Mouse (Mus musculus) heart, embryonic 15.5 days (tissue): ENCODE measurements around the gene Lsm3. TPM values are rescaled to one million over a fixed set of nuclear protein-coding genes. Genes with fewer than 3 reads are reported as not detected.

ENCODE experiments used
- ATAC-seq: fragments of 200-750 bp; cut with Nextera tagmentation; replicated peaks from 2 replicates; pipeline ENCODE4 v1.8.0; 2017; ENCODE audit warnings: low read depth, moderate TSS enrichment; ENCODE audit not compliant: insufficient number of reproducible peaks, insufficient read depth, low FRiP score
- H3K27ac ChIP-seq: fragments of 300-500 bp; sonication (generic); 2 replicates; pipeline ENCODE4 v1.5.1; 2015; ENCODE audit warnings: mild to moderate bottlenecking, inconsistent platforms
- H3K27me3 ChIP-seq: fragments of 300-500 bp; sonication (generic); 2 replicates; pipeline ENCODE4 v1.6.1; 2015; ENCODE audit warnings: inconsistent platforms
- H3K36me3 ChIP-seq: fragments of 300-500 bp; sonication (generic); 2 replicates; pipeline ENCODE4 v1.6.1; 2015; ENCODE audit warnings: mild to moderate bottlenecking, inconsistent platforms
- H3K4me1 ChIP-seq: fragments of 300-500 bp; sonication (generic); replicated peaks from 2 replicates; pipeline ENCODE4 v1.6.1; 2015; ENCODE audit warnings: inconsistent platforms
- H3K4me2 ChIP-seq: fragments of 300-500 bp; sonication (generic); 2 replicates; pipeline ENCODE4 v1.6.1; 2015; ENCODE audit warnings: inconsistent platforms, mild to moderate bottlenecking, moderate library complexity
- H3K4me3 ChIP-seq: fragments of 300-500 bp; sonication (generic); 2 replicates; pipeline ENCODE4 v1.5.1; 2015; ENCODE audit warnings: mild to moderate bottlenecking, inconsistent platforms
- H3K9ac ChIP-seq: fragments of 300-500 bp; sonication (generic); 2 replicates; pipeline ENCODE4 v1.6.1; 2015; ENCODE audit warnings: mild to moderate bottlenecking, inconsistent platforms
- H3K9me3 ChIP-seq: fragments of 300-500 bp; sonication (generic); replicated peaks from 2 replicates; pipeline ENCODE4 v1.6.1; 2016; ENCODE audit warnings: inconsistent platforms
- WGBS: fragments of 180-500 bp; shearing (Covaris S2); methylation state at CpG from one replicate; pipeline ENCODE4 v1.1.7; 2015; ENCODE audit warnings: mixed read lengths; 5-methylcytosine and 5-hydroxymethylcytosine counted together
- polyA plus RNA-seq: library from polyadenylated mRNA; unstranded; fragments of >200 nt; fragmentation: Nextera tagmentation; extraction: Ambion mirVana; gene quantifications from 2 replicates; pipeline ENCODE4 v1.2.1, GENCODE M21; 2015

The Lsm3 gene
- polyA plus RNA-seq, 1 experiment from 2014 or later, result 155 TPM

DNA sequence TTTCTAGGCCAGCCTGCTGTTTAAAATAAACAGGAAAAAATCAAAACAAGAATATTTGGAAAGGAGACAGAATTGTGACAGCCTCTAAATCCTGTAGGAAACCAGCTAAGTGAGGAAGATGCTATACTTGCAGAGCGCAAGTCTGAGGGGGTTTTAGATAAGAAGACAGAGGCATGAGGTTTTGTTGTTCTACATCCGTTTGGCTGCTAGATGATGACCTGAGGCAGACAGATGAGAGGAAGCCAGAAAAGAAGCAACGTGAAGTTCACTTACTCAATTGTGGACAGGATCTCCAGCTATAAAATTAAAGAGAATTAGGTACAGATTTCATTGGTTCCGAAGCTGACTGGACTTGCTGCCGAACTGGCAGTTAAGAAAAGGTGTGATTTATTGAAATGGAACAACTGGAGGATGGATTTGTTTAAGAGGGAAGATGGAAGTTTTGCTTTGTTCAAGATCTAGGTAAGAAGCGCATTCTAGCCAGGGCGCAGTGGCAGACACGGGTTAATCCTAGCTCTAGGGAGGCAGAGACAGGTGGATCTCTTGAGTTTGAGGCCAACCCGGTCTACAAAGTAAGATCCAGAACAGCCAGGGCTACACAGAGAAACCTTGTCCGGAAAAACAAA lies 878 bp upstream of the Lsm3 start:
- Histone ChIP-seq H3K4me3 (peak overlapping the region; percentile 91), H3K9me3 (no peaks in the 10 kb centered on the region), H3K27ac (no peak overlapping the region), H3K4me1 (peaks cover 30% of the 10 kb centered on the region), H3K9ac (peak overlapping the region; percentile 81), H3K27me3 (no peaks in the 10 kb centered on the region), H3K36me3 (peaks cover 20% of the 10 kb centered on the region), H3K4me2 (peak overlapping the region; percentile 86)
- 28% methylated on average over 10 of the region's 10 CpGs for WGBS
- ATAC-seq, result no peak

DNA sequence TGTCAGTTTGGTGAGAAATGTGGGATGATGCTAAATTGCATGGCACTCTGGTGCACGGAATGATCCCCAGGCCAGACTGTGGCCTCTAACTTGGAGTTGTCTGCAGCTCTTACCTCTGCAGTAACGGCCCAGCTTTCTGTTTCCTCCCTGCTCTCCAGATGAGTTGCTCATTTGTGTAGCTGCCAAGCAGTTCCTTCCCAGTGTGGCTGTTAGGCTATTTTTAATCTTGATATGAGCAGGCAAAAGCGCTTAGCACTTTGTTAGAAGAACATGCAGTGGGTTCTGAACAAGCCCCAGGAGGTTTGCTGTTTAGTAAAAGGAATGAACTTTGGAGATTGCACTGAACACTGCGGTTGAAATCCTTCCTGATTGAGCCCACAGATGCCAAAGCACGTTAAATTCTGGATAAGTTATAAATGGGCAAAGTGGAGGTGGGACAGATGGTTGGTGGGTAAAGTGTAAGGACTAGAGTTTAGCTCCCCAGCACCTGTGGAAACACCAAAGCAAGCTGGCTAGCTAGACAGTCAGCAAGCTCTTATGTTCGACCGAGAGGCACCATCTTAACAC lies 2.8 kb downstream of the Lsm3 start:
- peaks cover 55% of the 10 kb centered on the region for H3K36me3 ChIP-seq
- 67% methylated on average over 7 of the region's 7 CpGs for WGBS

DNA sequence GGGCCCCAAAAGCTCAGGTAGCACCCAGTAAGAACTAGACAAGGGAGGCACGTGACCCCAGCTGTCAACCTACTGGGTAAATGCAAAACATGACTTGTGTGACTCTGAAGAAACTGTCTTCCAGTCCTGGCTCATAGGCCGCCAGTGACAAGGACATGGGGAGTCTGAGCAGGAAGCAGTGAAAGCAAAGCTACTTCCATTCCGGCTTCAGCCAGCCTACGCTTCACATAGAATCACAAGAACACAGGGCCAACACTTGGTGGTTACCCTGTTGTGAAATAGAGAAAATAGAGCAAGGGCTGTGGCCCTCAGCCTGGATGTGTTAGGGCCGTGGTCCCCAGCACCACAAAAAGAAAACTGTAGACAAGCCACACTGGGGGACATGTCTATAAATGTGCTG lies 7.1 kb downstream of the Lsm3 start:
- Histone ChIP-seq H3K4me2 (no peak overlapping the region), H3K36me3 (peaks cover 54% of the 10 kb centered on the region), H3K4me3 (no peak overlapping the region), H3K27ac (no peak overlapping the region), H3K9me3 (no peaks in the 10 kb centered on the region), H3K27me3 (no peaks in the 10 kb centered on the region), H3K9ac (no peak overlapping the region), H3K4me1 (peaks cover 7% of the 10 kb centered on the region)
- no peak for ATAC-seq
- 88% methylated on average over 5 of the region's 5 CpGs for WGBS

More for the DNA sequence above, 2.8 kb downstream of the Lsm3 start:
- Histone ChIP-seq H3K27ac (peak overlapping the region; percentile 48; the same call in 1 of the 2 replicates), H3K27me3 (no peaks in the 10 kb centered on the region), H3K9ac (peak overlapping the region; percentile 27; the same call in 1 of the 2 replicates), H3K4me3 (no peak overlapping the region), H3K4me2 (no peak overlapping the region), H3K9me3 (no peaks in the 10 kb centered on the region), H3K4me1 (peaks cover 30% of the 10 kb centered on the region)
- no peak for ATAC-seq

DNA sequence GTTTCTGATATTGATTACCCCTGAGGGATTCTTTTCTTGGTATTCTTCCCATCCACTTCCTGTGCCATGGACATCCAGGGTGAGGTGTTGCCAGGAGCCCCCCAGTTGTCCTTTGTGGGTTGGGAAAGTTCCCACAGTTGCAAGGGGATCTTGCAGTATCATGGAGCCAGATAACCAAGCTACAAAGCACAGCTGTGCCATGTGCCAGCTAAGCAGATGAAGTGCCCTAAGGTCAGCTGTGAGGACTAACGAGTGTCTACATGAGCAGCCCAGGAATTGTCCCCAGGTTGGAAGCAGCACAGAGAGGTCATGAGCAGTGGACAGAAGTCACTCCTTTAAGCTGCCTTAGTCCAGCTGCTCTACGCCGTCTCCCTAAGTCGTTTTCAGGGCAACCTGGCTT lies 9.8 kb downstream of the Lsm3 start:
- Histone ChIP-seq H3K27me3 (no peaks in the 10 kb centered on the region), H3K4me2 (no peak overlapping the region), H3K9me3 (no peaks in the 10 kb centered on the region), H3K27ac (no peak overlapping the region), H3K36me3 (peaks cover 29% of the 10 kb centered on the region), H3K4me1 (peaks cover 4% of the 10 kb centered on the region), H3K9ac (no peak overlapping the region), H3K4me3 (no peak overlapping the region)
- 78% methylated on average over 4 of the region's 4 CpGs for WGBS
- ATAC-seq, result no peak

DNA sequence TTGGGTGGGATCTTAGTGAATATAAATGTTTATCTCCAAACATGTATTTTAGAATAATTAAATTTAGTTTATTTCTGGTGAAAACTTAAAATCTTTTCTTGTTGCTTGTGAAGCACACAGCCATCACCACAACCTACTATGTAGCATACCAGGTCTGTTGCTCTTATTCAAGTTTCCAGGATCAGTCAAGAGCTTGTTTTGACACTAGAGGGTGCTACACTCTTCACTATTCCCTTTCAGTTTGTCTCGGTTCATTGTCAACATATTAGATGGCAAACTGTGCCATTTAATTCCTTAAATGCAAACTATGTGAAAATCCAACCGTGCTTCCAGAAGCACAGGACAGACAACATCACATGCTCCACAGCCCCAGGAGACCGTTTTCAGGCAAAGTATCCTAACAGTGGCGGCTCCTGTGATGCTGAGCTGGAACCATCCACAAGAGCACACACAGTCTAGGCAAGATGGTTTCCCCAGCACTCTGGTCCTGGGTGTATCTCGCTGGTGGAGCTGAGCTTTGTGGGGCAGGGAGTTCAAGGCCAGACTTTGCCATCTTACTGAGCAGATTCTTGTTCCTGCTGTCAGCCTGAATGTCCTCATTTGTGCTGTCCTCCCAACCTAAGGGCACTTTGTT lies 11.6 kb downstream of the Lsm3 start:
- no peak overlapping the region for H3K9ac ChIP-seq
- ATAC-seq, result no peak

DNA sequence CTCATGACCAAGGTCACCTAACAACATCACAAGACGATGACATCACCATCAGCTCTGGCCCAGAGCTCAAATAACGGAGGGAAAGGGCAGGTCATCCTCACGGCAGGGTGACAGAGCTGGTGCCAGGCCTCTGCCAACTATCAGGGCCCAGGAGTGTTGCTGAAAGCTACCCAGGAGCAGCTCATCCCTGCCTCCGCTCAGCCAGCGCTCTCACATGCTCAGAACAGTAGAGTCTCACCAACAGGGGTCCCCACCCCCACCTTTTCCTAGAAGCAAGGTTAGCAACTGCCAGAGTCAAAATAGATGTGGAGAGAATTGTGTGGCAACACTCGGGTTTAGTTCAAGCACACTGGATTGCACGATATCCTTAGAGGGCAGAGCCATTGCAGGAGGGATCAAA lies 12.5 kb downstream of the Lsm3 start:
- peak overlapping the region; percentile 48; the same call in 1 of the 2 replicates for H3K27ac ChIP-seq
- peak; percentile 69 for ATAC-seq
- WGBS, result 50% methylated on average over 7 of the region's 7 CpGs

More for the DNA sequence above, 11.6 kb downstream of the Lsm3 start:
- Histone ChIP-seq H3K27ac (no peak overlapping the region), H3K36me3 (peaks cover 13% of the 10 kb centered on the region), H3K4me2 (no peak overlapping the region), H3K4me3 (no peak overlapping the region), H3K9me3 (no peaks in the 10 kb centered on the region), H3K4me1 (peaks cover 12% of the 10 kb centered on the region), H3K27me3 (peaks cover 3% of the 10 kb centered on the region)
- 42% methylated on average over 5 of the region's 5 CpGs for WGBS

DNA sequence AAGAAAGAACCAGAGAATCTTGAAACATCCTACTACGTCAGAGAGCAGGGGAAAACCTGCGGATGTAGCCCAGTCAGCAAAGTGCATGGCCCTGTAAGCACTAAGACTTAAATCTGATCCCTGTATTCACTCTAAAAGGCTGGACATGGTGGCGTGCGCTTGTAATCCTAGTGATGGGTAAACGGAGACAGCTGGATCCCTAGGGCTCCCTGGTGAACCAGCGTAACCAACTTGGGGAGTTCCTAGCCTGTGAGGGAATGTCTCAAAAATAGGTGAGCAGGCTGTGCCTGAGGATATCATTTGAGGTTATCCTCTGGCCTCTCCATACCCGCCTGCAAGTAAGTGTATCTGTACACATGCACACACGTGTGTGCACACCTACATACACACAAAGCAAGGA lies 14.9 kb downstream of the Lsm3 start:
- Histone ChIP-seq H3K27ac (no peak overlapping the region), H3K9me3 (no peaks in the 10 kb centered on the region), H3K4me2 (no peak overlapping the region), H3K9ac (no peak overlapping the region), H3K27me3 (peaks cover 31% of the 10 kb centered on the region), H3K36me3 (no peaks in the 10 kb centered on the region), H3K4me1 (peaks cover 23% of the 10 kb centered on the region), H3K4me3 (no peak overlapping the region)
- no peak for ATAC-seq
- WGBS, result 92% methylated on average over 8 of the region's 8 CpGs

More for the DNA sequence above, 12.5 kb downstream of the Lsm3 start:
- H3K4me3 ChIP-seq, result no peak overlapping the region
- H3K36me3 ChIP-seq, result peaks cover 4% of the 10 kb centered on the region; the same call in 1 of the 2 replicates
- no peak overlapping the region for H3K9ac ChIP-seq
- H3K4me1 ChIP-seq, result peaks cover 16% of the 10 kb centered on the region
- H3K27me3 ChIP-seq, result peaks cover 11% of the 10 kb centered on the region
- no peak overlapping the region for H3K4me2 ChIP-seq
- H3K9me3 ChIP-seq, result no peaks in the 10 kb centered on the region

DNA sequence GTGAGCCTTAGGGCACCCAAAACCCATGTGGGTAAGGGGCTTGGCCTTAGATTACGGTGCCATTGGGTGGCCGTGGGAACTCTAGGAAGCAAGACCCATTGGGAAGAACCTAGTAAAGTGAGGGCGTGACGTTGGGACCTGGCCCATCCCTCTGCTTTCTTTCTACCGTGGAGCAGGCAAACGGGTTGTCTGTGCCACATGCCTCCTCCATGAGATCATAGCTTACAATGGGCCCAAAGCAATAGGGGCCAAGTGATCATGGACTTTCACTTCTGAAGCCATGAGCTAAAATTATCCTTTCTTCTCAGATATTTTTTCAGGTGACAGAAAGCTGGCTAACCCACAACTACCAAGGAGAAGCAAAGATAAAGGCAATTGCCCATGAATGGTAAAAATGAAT lies 15.5 kb downstream of the Lsm3 start:
- Histone ChIP-seq H3K27ac (peak overlapping the region; percentile 56; the same call in 1 of the 2 replicates), H3K9ac (no peak overlapping the region), H3K4me3 (no peak overlapping the region), H3K4me2 (no peak overlapping the region), H3K4me1 (peaks cover 23% of the 10 kb centered on the region), H3K36me3 (no peaks in the 10 kb centered on the region), H3K27me3 (peaks cover 37% of the 10 kb centered on the region), H3K9me3 (no peaks in the 10 kb centered on the region)
- 0 out of 2 replicates have a peak, but pooled peaks have one; percentile 32 for ATAC-seq
- 47% methylated on average over 6 of the region's 6 CpGs for WGBS

DNA sequence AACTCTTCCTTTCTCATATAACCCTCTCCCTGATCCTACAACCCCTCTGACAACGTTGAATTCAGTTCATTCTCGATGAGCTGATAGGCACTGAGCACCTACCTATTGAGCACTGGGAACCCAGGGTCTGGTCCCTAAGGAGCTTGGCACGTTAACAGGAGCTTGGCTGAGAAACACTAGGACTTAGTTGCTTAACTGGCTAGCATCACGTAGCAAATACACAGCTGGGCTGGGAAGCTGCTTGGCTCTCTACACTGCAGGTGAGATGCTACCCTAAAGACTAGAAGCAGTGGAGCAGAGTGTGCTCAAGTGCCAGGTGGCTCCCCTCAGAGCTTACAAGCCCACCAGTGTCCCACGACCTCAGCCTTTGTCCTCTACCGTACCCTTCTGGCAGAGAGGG lies 16.9 kb downstream of the Lsm3 start:
- Histone ChIP-seq H3K4me1 (peaks cover 23% of the 10 kb centered on the region), H3K9me3 (no peaks in the 10 kb centered on the region), H3K27ac (no peak overlapping the region), H3K27me3 (peaks cover 44% of the 10 kb centered on the region), H3K4me3 (no peak overlapping the region), H3K36me3 (no peaks in the 10 kb centered on the region), H3K9ac (no peak overlapping the region), H3K4me2 (no peak overlapping the region)
- no peak for ATAC-seq
- WGBS, result 58% methylated on average over 6 of the region's 6 CpGs

DNA sequence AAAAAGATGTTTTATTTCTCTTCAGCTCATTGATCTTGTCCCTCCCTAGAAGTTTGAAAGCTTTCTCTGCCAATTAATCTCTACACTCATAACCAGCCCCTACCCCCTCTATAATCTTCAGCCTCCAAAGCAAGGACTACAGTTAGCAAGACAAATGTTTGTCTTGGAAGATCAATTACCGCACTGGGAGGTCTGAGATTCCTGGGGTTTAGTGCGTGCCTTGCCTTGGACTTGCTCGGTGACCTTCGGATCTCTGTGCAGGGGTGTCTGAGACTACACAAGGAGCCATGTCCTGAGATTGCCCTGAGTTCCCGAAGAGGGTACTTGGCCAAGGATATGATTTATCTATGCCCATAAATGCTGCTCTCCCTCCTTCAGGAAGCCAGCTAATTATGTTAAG lies 17.6 kb downstream of the Lsm3 start:
- H3K27me3 ChIP-seq, result peaks cover 49% of the 10 kb centered on the region
- ATAC-seq, result no peak
- WGBS, result 54% methylated on average over 5 of the region's 5 CpGs

DNA sequence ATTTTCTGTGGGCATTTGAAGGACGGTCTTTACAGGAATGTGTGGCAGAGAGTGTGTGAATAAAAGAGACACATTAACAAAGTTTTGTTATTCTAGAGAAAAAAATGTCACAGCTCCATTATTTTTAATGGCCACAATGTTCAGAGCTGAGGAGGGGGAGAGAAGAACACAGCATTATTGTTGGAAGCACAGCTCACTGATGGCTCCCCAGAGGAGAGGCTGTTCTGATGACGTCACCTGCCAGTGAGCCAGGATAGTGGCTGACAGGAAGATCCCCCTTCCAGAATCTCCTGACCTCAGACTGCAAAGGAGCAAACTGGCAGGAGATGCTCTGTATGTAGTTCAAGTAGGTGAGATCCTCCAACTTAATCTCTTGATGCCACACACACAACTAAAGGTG lies 18.0 kb downstream of the Lsm3 start:
- 35% methylated on average over 2 of the region's 2 CpGs for WGBS
- no peak overlapping the region for H3K9ac ChIP-seq
- H3K4me2 ChIP-seq, result no peak overlapping the region
- no peak for ATAC-seq
- H3K27me3 ChIP-seq, result peaks cover 53% of the 10 kb centered on the region
- no peaks in the 10 kb centered on the region for H3K36me3 ChIP-seq
- H3K9me3 ChIP-seq, result no peaks in the 10 kb centered on the region
- H3K4me3 ChIP-seq, result no peak overlapping the region
- peaks cover 18% of the 10 kb centered on the region for H3K4me1 ChIP-seq
- H3K27ac ChIP-seq, result no peak overlapping the region

More for the DNA sequence above, 17.6 kb downstream of the Lsm3 start:
- no peaks in the 10 kb centered on the region for H3K36me3 ChIP-seq
- H3K9me3 ChIP-seq, result no peaks in the 10 kb centered on the region
- H3K9ac ChIP-seq, result no peak overlapping the region
- H3K4me2 ChIP-seq, result no peak overlapping the region
- H3K4me1 ChIP-seq, result peaks cover 20% of the 10 kb centered on the region
- H3K4me3 ChIP-seq, result no peak overlapping the region
- H3K27ac ChIP-seq, result no peak overlapping the region
